Mouse (Mus musculus): ENCODE results near the gene Rasgrp3. TPM values are rescaled to one million over a fixed set of nuclear protein-coding genes. Genes with fewer than 3 reads are reported as not detected.
"Not testable (repeated sequence)": the region's sequence is repeated elsewhere in the genome, so short reads cannot be mapped to it uniquely, and the experiment has no call there.

The Rasgrp3 gene
- polyA plus RNA-seq, 1 experiment = 0.66 TPM

DNA sequence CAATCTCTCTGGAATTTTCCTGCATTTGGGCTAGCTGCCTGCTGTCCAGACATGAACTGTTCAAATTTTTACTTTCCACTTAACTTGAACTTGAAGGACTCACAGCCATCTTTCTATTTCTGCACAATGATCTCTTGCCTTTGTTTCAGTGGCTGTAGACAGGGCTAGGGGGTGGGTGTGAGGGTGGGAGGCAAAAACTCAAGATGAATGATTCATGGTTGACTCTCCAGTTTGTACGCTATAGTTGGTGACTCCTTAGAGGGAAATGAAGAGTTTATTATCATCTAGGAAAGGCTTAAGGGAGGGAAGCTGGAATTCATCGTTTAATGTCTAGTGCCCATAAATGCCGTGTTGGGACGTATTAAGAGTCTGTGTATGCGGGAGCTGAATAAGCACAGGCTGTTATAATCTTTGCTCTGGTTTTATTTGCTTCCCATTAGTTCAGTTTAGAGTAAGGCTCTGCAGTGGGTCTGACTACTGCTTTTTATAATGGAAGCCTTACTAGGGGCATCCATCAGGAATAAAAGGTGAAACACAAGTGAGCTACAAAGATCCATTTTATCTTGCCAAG is 5.6 kb downstream of the Rasgrp3 start:
- peaks cover 3% of the 10 kb centered on the region for H3K4me1 ChIP-seq (ENCODE audit: control insufficient read depth, insufficient read depth, insufficient read length, low read length)
- WGBS = 71% methylated on average over 5 of the region's 5 CpGs
- no peak overlapping the region for H3K4me3 ChIP-seq (ENCODE audit: low read depth, low read length)
- TF ChIP-seq POLR2A (IDR thresholded peaks at IDR 0.05; ENCODE audit: low read depth, low read length) (no peak), CTCF (IDR thresholded peaks at IDR 0.05; ENCODE audit: extremely low read depth, insufficient read length, insufficient replicate concordance, low read depth, low read length) (no peak)
- H3K27me3 ChIP-seq (ENCODE audit: control insufficient read depth, insufficient read depth, low read length) = no peaks in the 10 kb centered on the region
- H3K36me3 ChIP-seq (ENCODE audit: control insufficient read depth, insufficient read depth, low read length) = no peaks in the 10 kb centered on the region
- H3K27ac ChIP-seq (ENCODE audit: insufficient read depth, low read depth, low read length) = no peak overlapping the region

DNA sequence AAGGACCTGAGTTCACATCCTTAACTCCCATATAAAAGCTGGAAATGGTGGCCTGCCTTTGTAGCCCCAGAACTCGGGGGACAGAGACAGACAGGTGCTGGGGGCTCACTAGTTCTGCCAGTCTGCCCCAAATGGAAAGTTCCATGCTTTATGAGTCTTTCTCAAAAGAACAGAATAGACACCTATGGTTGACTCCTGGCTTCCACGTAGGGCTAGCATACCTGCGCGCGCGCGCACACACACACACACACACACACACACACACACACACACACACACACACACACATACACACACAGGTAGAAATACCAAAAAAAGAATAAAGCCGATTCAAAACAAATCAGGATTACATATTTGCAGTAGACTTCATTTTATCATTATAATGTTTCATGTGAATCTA is 6.7 kb downstream of the Rasgrp3 start:
- TF ChIP-seq CTCF (IDR thresholded peaks at IDR 0.05; ENCODE audit: extremely low read depth, insufficient read length, insufficient replicate concordance, low read depth, low read length) (no peak), POLR2A (IDR thresholded peaks at IDR 0.05; ENCODE audit: low read depth, low read length) (no peak)
- no peak overlapping the region for H3K27ac ChIP-seq (ENCODE audit: insufficient read depth, low read depth, low read length)
- WGBS = 95% methylated on average over 8 of the region's 8 CpGs
- no peak overlapping the region for H3K4me3 ChIP-seq (ENCODE audit: low read depth, low read length)
- H3K36me3 ChIP-seq (ENCODE audit: control insufficient read depth, insufficient read depth, low read length) = no peaks in the 10 kb centered on the region
- no peaks in the 10 kb centered on the region for H3K27me3 ChIP-seq (ENCODE audit: control insufficient read depth, insufficient read depth, low read length)
- H3K4me1 ChIP-seq (ENCODE audit: control insufficient read depth, insufficient read depth, insufficient read length, low read length) = peaks cover 3% of the 10 kb centered on the region

DNA sequence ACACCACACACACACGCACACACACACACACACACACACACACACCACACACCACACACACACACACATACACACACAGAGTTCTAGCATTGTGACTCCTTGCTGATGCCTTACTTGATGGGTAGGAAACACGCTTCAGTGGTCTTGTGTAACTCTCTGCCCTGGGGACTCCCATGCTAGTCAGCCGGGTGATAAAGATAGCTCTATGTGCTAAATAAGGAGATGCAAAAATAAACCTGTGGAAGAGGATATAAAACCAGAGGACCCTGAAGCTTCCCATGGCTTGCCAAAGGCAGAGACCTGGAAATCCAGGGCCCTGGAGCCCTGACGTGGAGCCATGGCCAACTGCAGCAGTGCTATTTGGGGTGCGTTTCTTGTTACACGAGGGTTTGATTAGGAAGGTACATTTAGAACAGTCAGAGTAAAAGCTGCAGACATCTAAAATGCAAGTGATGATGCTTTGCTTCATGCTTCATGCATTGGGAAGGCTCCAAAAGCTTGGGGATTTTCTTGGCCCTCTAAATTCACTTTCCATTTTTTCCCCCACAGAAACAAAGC is 7.4 kb downstream of the Rasgrp3 start:
- H3K27ac ChIP-seq (ENCODE audit: insufficient read depth, low read depth, low read length) = no peak overlapping the region
- H3K4me1 ChIP-seq (ENCODE audit: control insufficient read depth, insufficient read depth, insufficient read length, low read length) = peaks cover 3% of the 10 kb centered on the region
- TF ChIP-seq POLR2A (IDR thresholded peaks at IDR 0.05; ENCODE audit: low read depth, low read length) = no peak
- TF ChIP-seq CTCF (IDR thresholded peaks at IDR 0.05; ENCODE audit: extremely low read depth, insufficient read length, insufficient replicate concordance, low read depth, low read length) = no peak
- H3K36me3 ChIP-seq (ENCODE audit: control insufficient read depth, insufficient read depth, low read length) = no peaks in the 10 kb centered on the region
- H3K27me3 ChIP-seq (ENCODE audit: control insufficient read depth, insufficient read depth, low read length) = no peaks in the 10 kb centered on the region
- no peak overlapping the region for H3K4me3 ChIP-seq (ENCODE audit: low read depth, low read length)
- WGBS = 74% methylated on average over 6 of the region's 6 CpGs

DNA sequence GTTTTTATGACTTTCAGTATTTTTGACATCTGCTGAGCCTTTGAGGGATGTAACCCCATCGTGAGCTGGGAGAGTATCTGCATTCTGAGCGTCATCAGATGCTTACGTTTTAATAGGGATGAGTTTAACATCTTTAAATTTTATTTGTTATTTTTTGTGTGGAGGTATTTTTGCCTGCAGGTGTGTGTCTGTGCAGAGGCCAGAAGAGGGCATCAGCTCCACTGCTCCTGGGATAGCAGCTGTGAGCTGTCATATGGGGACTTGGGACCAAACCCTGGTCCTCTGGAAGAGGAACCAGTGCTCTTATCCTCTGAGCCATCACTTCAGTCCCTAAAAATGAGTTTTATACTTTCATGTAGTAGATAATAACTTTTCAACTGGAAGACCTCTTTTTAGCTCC is 12.6 kb downstream of the Rasgrp3 start:
- no peak overlapping the region for H3K4me3 ChIP-seq (ENCODE audit: low read depth, low read length)
- H3K27ac ChIP-seq (ENCODE audit: insufficient read depth, low read depth, low read length) = no peak overlapping the region
- WGBS = 96% methylated on average over 3 of the region's 3 CpGs
- TF ChIP-seq CTCF (IDR thresholded peaks at IDR 0.05; ENCODE audit: extremely low read depth, insufficient read length, insufficient replicate concordance, low read depth, low read length) (0 out of 2 replicates have a peak, but pooled peaks have one; percentile 12), POLR2A (IDR thresholded peaks at IDR 0.05; ENCODE audit: low read depth, low read length) (no peak)
- no peaks in the 10 kb centered on the region for H3K36me3 ChIP-seq (ENCODE audit: control insufficient read depth, insufficient read depth, low read length)
- H3K27me3 ChIP-seq (ENCODE audit: control insufficient read depth, insufficient read depth, low read length) = no peaks in the 10 kb centered on the region
- peaks cover 3% of the 10 kb centered on the region for H3K4me1 ChIP-seq (ENCODE audit: control insufficient read depth, insufficient read depth, insufficient read length, low read length)

DNA sequence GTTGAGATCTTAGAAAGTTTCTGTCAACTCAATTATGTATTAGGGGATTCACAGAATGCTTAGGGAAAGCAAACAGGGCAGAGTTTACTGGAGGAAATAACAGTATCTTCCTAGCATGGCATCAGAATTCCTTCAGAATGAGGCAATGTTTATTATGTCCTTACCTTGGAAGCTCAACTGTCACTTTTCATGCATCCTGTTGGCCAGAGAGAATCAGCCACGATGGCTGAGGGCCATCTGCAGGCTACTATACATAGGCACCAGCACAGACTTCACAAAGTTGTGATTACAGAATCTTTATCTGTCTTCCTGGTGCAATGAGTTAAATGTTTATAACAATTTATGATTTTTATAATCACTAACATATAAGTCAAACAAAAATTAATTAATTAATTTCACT is 13.3 kb downstream of the Rasgrp3 start:
- 8% methylated on average over 1 of the region's 1 CpGs for WGBS
- Histone ChIP-seq H3K27me3 (ENCODE audit: control insufficient read depth, insufficient read depth, low read length) (no peaks in the 10 kb centered on the region), H3K4me3 (ENCODE audit: low read depth, low read length) (no peak overlapping the region), H3K27ac (ENCODE audit: insufficient read depth, low read depth, low read length) (no peak overlapping the region), H3K36me3 (ENCODE audit: control insufficient read depth, insufficient read depth, low read length) (no peaks in the 10 kb centered on the region), H3K4me1 (ENCODE audit: control insufficient read depth, insufficient read depth, insufficient read length, low read length) (peaks cover 3% of the 10 kb centered on the region)
- no peak for TF ChIP-seq POLR2A (IDR thresholded peaks at IDR 0.05; ENCODE audit: low read depth, low read length)
- TF ChIP-seq CTCF (IDR thresholded peaks at IDR 0.05; ENCODE audit: extremely low read depth, insufficient read length, insufficient replicate concordance, low read depth, low read length) = no peak

DNA sequence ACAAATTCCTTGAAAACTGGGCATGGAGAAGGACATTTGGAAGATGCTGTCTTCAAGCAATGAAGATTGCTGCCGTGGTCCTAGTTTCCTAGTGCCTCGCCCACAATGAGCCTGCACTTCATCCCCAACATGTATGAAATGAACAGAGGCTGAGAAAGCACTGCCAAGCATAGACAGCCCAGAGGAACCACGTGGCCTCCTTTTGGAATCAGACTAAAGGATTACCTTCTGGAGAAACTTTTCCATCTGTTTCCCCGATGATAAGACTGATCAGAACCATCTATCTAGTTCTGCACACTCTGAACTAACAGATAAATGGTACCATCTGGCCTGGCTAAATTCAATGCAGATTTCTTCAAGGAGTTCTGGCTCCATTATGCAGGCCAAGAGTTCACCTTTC is 16.6 kb downstream of the Rasgrp3 start:
- no peak overlapping the region for H3K4me3 ChIP-seq (ENCODE audit: low read depth, low read length)
- H3K27me3 ChIP-seq (ENCODE audit: control insufficient read depth, insufficient read depth, low read length) = no peaks in the 10 kb centered on the region
- H3K27ac ChIP-seq (ENCODE audit: insufficient read depth, low read depth, low read length) = no peak overlapping the region
- H3K36me3 ChIP-seq (ENCODE audit: control insufficient read depth, insufficient read depth, low read length) = no peaks in the 10 kb centered on the region
- no peaks in the 10 kb centered on the region for H3K4me1 ChIP-seq (ENCODE audit: control insufficient read depth, insufficient read depth, insufficient read length, low read length)
- 78% methylated on average over 4 of the region's 4 CpGs for WGBS
- no peak for TF ChIP-seq POLR2A (IDR thresholded peaks at IDR 0.05; ENCODE audit: low read depth, low read length)
- TF ChIP-seq CTCF (IDR thresholded peaks at IDR 0.05; ENCODE audit: extremely low read depth, insufficient read length, insufficient replicate concordance, low read depth, low read length) = no peak

DNA sequence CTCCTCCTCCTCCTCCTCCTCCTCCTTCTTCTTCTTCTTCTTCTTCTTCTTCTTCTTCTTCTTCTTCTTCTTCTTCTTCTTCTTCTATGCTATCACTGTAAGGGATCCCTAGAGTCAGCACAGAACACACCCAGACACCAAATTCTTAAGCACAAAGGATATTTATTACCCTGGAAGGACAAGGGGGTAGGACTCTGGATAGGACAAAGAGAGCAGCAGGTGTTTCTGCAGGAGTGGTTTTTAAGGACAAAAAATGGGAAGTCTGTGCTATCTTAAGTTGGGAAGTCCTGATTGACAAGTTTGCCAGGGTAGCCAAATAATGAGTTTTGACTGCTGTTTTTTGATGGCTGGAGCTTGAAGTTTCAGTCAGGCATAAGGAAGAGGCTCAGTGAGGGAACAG is 17.9 kb downstream of the Rasgrp3 start:
- Histone ChIP-seq H3K27me3 (ENCODE audit: control insufficient read depth, insufficient read depth, low read length) (no peaks in the 10 kb centered on the region), H3K27ac (ENCODE audit: insufficient read depth, low read depth, low read length) (no peak overlapping the region), H3K4me3 (ENCODE audit: low read depth, low read length) (no peak overlapping the region), H3K4me1 (ENCODE audit: control insufficient read depth, insufficient read depth, insufficient read length, low read length) (no peaks in the 10 kb centered on the region), H3K36me3 (ENCODE audit: control insufficient read depth, insufficient read depth, low read length) (no peaks in the 10 kb centered on the region)
- no peak for TF ChIP-seq CTCF (IDR thresholded peaks at IDR 0.05; ENCODE audit: extremely low read depth, insufficient read length, insufficient replicate concordance, low read depth, low read length)

DNA sequence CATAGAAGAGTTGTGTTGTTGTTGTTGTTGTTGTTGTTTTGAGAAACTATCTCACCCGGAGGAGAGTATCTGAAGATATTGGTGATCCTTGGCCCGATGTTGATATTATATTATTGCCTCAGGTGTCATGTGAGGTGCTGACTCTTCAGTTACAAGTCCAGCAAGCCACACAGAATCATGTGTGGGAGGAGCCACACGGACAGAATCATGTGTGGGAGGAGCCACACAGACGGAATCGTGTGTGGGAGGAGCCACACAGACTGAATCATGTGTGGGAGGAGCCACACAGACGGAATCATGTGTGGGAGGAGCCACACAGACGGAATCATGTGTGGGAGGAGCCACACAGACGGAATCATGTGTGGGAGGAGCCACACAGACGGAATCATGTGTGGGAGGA is 20.4 kb downstream of the Rasgrp3 start:
- not testable (repeated sequence) for H3K4me3 ChIP-seq (ENCODE audit: low read depth, low read length); H3K27ac ChIP-seq (ENCODE audit: insufficient read depth, low read depth, low read length); H3K4me1 ChIP-seq (ENCODE audit: control insufficient read depth, insufficient read depth, insufficient read length, low read length); H3K27me3 ChIP-seq (ENCODE audit: control insufficient read depth, insufficient read depth, low read length); H3K36me3 ChIP-seq (ENCODE audit: control insufficient read depth, insufficient read depth, low read length)
- 80% methylated on average over 9 of the region's 9 CpGs for WGBS
